ENCODE assay signal across 8 mouse cellular contexts in the genomic region with DNA sequence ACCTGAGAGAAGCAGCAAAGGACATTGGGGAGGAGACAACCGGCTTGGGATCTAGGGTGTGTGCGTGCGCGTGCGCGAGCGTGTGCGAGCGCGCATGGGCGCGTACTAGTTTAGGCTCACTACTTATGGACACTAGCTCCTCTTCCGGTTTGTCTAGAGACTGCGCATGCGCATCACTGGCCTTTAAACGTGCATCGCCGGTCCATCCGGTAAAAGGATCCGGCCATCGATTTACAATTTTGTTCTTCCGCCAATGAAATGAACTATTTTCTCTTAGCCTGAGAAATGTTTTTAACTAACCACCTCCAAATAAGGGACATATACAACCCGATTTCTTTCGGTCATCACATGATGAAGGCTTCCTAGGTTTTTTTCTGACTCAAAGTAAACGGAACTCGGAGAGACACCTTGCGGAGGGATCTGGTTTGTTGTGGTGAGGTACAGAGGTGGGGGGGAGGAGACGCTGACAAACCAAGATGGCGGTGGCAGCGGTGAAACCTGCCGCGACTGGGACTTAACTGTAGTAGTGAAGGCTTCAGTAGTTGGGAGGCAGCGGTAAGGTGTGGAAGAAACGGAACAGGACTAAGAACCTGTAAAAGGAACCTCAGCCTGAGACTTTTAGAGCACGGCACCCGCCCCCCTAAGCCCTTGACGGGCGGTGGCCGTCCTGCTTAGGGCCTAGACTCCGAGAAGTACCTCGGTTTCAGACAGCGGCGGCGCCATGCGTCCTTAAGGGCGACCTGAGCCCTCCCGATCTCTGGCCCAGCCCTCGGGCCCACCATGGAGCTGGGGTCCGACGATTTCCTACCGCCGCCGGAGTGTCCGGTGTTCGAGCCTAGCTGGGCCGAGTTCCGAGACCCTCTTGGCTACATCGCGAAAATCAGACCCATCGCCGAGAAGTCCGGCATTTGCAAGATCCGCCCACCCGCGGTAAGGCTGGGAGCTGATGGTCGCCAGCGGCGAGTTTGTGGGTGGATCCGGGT. TPM values are rescaled to one million over a fixed set of nuclear protein-coding genes. Genes with fewer than 3 reads are reported as not detected.
DNase-seq lines count a peak whose midpoint lies in the region; ATAC-seq and TF ChIP-seq lines count a peak whose summit lies in the region.

A gene (plus strand): TSS at position 240 of the 983 bp plus-strand sequence.

- H3K27ac ChIP-seq in CH12.LX (ENCODE audit: insufficient read depth, low read depth), result peak within 1 kb of the TSS; percentile 54
- no peak within 1 kb of the TSS; the same call in none of the 2 replicates for H3K27ac ChIP-seq in forebrain, embryonic 11.5 days (ENCODE audit: low read depth, low read length)
- H3K27ac ChIP-seq in heart, embryonic 16.5 days (ENCODE audit: low read length), result peak within 1 kb of the TSS; percentile 62
- peak within 1 kb of the TSS; percentile 83 for H3K27ac ChIP-seq in liver, embryonic 15.5 days (replicated peaks)
- H3K27ac ChIP-seq in neural tube, embryonic 12.5 days, result no peak within 1 kb of the TSS

- 1% methylated on average over 66 of the region's 69 CpGs for WGBS in forebrain, embryonic 11.5 days
- 1% methylated on average over 69 of the region's 69 CpGs for WGBS in heart, embryonic 16.5 days
- WGBS in liver, embryonic 15.5 days (ENCODE audit: insufficient replicate concordance), result under 1% methylated on average over 69 of the region's 69 CpGs
- under 1% methylated on average over 68 of the region's 69 CpGs for WGBS in neural tube, embryonic 12.5 days

- H3K36me3 ChIP-seq in CH12.LX (replicated peaks in 1 of 2; ENCODE audit: control insufficient read depth in 1 of 2, insufficient read depth in 1 of 2, low read length in 1 of 2), result peaks cover 4 to 14% of the 10 kb centered on the region in 2 experiments
- H3K36me3 ChIP-seq in forebrain, embryonic 11.5 days (ENCODE audit: control insufficient read depth, insufficient read depth, low read length), result no peaks in the 10 kb centered on the region; the same call in 1 of the 2 replicates
- peaks cover 6% of the 10 kb centered on the region; the same call in 1 of the 2 replicates for H3K36me3 ChIP-seq in heart, embryonic 16.5 days (ENCODE audit: control insufficient read depth, insufficient read depth)
- H3K36me3 ChIP-seq in liver, embryonic 15.5 days (replicated peaks), result peaks cover 14% of the 10 kb centered on the region
- peaks cover 2% of the 10 kb centered on the region; the same call in 1 of the 2 replicates for H3K36me3 ChIP-seq in neural tube, embryonic 12.5 days

- no peak for TF ChIP-seq CTCF in CH12.LX (conservative IDR thresholded peaks at IDR 0.05 in 1 of 2, IDR thresholded peaks at IDR 0.05 in 1 of 2; ENCODE audit: low read depth in 2 of 2, low read length in 2 of 2)

- peak; percentile 99 for ATAC-seq in forebrain, embryonic 11.5 days (replicated peaks; ENCODE audit: low FRiP score)
- ATAC-seq in heart, embryonic 16.5 days (replicated peaks; ENCODE audit: extremely low read depth, insufficient read depth, low FRiP score), result peak; percentile 98
- peak; percentile 97 for ATAC-seq in liver, embryonic 15.5 days (ENCODE audit: insufficient read depth)
- peak; percentile 98 for ATAC-seq in neural tube, embryonic 12.5 days (ENCODE audit: low FRiP score, low read depth)

- TF ChIP-seq POLR2A in CH12.LX (IDR thresholded peaks at IDR 0.05; ENCODE audit: low read depth, low read length), result peak; percentile 74

- peaks cover 48% of the 10 kb centered on the region for H3K79me2 ChIP-seq in CH12.LX (replicated peaks; ENCODE audit: control insufficient read depth, extremely low read depth, insufficient read depth, poor library complexity, severe bottlenecking)

- no peak for TF ChIP-seq RAD21 in CH12.LX (IDR thresholded peaks at IDR 0.05; ENCODE audit: low read depth, low read length)

- H3K27me3 ChIP-seq in CH12.LX (replicated peaks), result no peaks in the 10 kb centered on the region
- H3K27me3 ChIP-seq in forebrain, embryonic 11.5 days (ENCODE audit: control insufficient read depth, insufficient read depth, low read length), result no peaks in the 10 kb centered on the region
- no peaks in the 10 kb centered on the region for H3K27me3 ChIP-seq in heart, embryonic 16.5 days (ENCODE audit: control insufficient read depth, insufficient read depth, low read length)
- no peaks in the 10 kb centered on the region for H3K27me3 ChIP-seq in liver, embryonic 15.5 days
- no peaks in the 10 kb centered on the region for H3K27me3 ChIP-seq in neural tube, embryonic 12.5 days (replicated peaks)

- peak; percentile 96 for DNase-seq in CH12.LX (ENCODE audit: extremely low read depth)
- peak; percentile 96 for DNase-seq in c-Kit-positive CD71-positive TER-119-negative erythroid progenitor cells, embryonic 14.5 days (ENCODE audit: low read depth)
- peak; percentile 96 for DNase-seq in forebrain, embryonic 11.5 days (ENCODE audit: low spot score)
- peak; percentile 96 to 100 for DNase-seq in kidney, postnatal 36 days
- peak; percentile 98 for DNase-seq in telencephalon, adult 2 months (ENCODE audit: low read depth, low spot score)

- no peak for TF ChIP-seq EP300 in CH12.LX (IDR thresholded peaks at IDR 0.05; ENCODE audit: low read length)

- peak within 1 kb of the TSS; percentile 89 for H3K4me2 ChIP-seq in CH12.LX (ENCODE audit: insufficient read depth, low read depth, poor library complexity, severe bottlenecking)
- H3K4me2 ChIP-seq in forebrain, embryonic 11.5 days (ENCODE audit: low read depth, low read length, severe bottlenecking), result peak within 1 kb of the TSS; percentile 70
- H3K4me2 ChIP-seq in heart, embryonic 16.5 days (ENCODE audit: low read depth, low read length), result peak within 1 kb of the TSS; percentile 77
- peak within 1 kb of the TSS; percentile 71 for H3K4me2 ChIP-seq in liver, embryonic 15.5 days
- peak within 1 kb of the TSS; percentile 65 for H3K4me2 ChIP-seq in neural tube, embryonic 12.5 days (replicated peaks)

- H3K9me3 ChIP-seq in CH12.LX (replicated peaks; ENCODE audit: low read length), result no peaks in the 10 kb centered on the region
- no peaks in the 10 kb centered on the region for H3K9me3 ChIP-seq in forebrain, embryonic 11.5 days (ENCODE audit: control insufficient read depth, low read length)
- no peaks in the 10 kb centered on the region for H3K9me3 ChIP-seq in heart, embryonic 16.5 days (replicated peaks; ENCODE audit: control insufficient read depth, low read length)
- H3K9me3 ChIP-seq in liver, embryonic 15.5 days (replicated peaks), result no peaks in the 10 kb centered on the region
- no peaks in the 10 kb centered on the region for H3K9me3 ChIP-seq in neural tube, embryonic 12.5 days

- H3K4me1 ChIP-seq in CH12.LX (ENCODE audit: control insufficient read depth in 1 of 2, insufficient read depth in 2 of 2), result peaks cover 0 to 8% of the 10 kb centered on the region in 2 experiments; a peak in 1 of 4 replicates
- H3K4me1 ChIP-seq in forebrain, embryonic 11.5 days (replicated peaks; ENCODE audit: control insufficient read depth, insufficient read depth, low read length), result peaks cover 3% of the 10 kb centered on the region
- H3K4me1 ChIP-seq in heart, embryonic 16.5 days (ENCODE audit: control insufficient read depth, insufficient read depth, low read length), result peaks cover 14% of the 10 kb centered on the region
- H3K4me1 ChIP-seq in liver, embryonic 15.5 days (replicated peaks), result peaks cover 29% of the 10 kb centered on the region
- H3K4me1 ChIP-seq in neural tube, embryonic 12.5 days, result peaks cover 16% of the 10 kb centered on the region

- dilution Hi-C loops in CH12.LX (cut with MboI; ENCODE audit: extremely low pct_ligation_motif_present, extremely low pct_unique_long_range_greater_than_20kb, low sequenced_read_pairs), result no loop called here

- peak within 1 kb of the TSS; percentile 100 for H3K9ac ChIP-seq in CH12.LX (ENCODE audit: insufficient read depth, low read depth)
- peak within 1 kb of the TSS; percentile 86 for H3K9ac ChIP-seq in forebrain, embryonic 11.5 days (ENCODE audit: low read length)
- peak within 1 kb of the TSS; percentile 93 for H3K9ac ChIP-seq in heart, embryonic 16.5 days (ENCODE audit: low read length)
- peak within 1 kb of the TSS; percentile 77 for H3K9ac ChIP-seq in liver, embryonic 15.5 days
- peak within 1 kb of the TSS; percentile 85 for H3K9ac ChIP-seq in neural tube, embryonic 12.5 days

- peak within 1 kb of the TSS; percentile 85 to 100 (median 86) for H3K4me3 ChIP-seq in CH12.LX (replicated peaks in 1 of 3; ENCODE audit: low read depth in 2 of 3, low read length in 2 of 3, poor library complexity in 1 of 3)
- H3K4me3 ChIP-seq in forebrain, embryonic 11.5 days (ENCODE audit: low read depth, low read length), result peak within 1 kb of the TSS; percentile 90
- peak within 1 kb of the TSS; percentile 86 for H3K4me3 ChIP-seq in heart, embryonic 16.5 days (ENCODE audit: low read length)
- peak within 1 kb of the TSS; percentile 79 for H3K4me3 ChIP-seq in liver, embryonic 15.5 days (replicated peaks)
- peak within 1 kb of the TSS; percentile 82 for H3K4me3 ChIP-seq in neural tube, embryonic 12.5 days

- in situ Hi-C loops in CH12.LX (cut with MboI; ENCODE audit: low pct_ligation_motif_present, low pct_unique_long_range_greater_than_20kb, low sequenced_read_pairs), result no loop called here

TF ChIP-seq in CH12.LX, 34 proteins besides CTCF, POLR2A, EP300 and RAD21 (continues in another document):
- peak; percentile 21; the same call in 1 of the 2 replicates for TF ChIP-seq MAX (IDR thresholded peaks at IDR 0.05; ENCODE audit: low read length)
- TF ChIP-seq USF2 (conservative IDR thresholded peaks at IDR 0.05; ENCODE audit: low read depth, low read length), result no peak
- peak; percentile 92 for TF ChIP-seq NRF1 (IDR thresholded peaks at IDR 0.05; ENCODE audit: low read depth, low read length)
- TF ChIP-seq TCF12 (IDR thresholded peaks at IDR 0.05; ENCODE audit: low read depth, low read length), result peak; percentile 84
- peak; percentile 72 for TF ChIP-seq HCFC1 (IDR thresholded peaks at IDR 0.05; ENCODE audit: low read depth, low read length)
- no peak for TF ChIP-seq E2F4 (IDR thresholded peaks at IDR 0.05; ENCODE audit: insufficient replicate concordance, low read depth, low read length)
- no peak for TF ChIP-seq ZMIZ1 (IDR thresholded peaks at IDR 0.05; ENCODE audit: low read depth, low read length)
- TF ChIP-seq MAZ (IDR thresholded peaks at IDR 0.05; ENCODE audit: low read depth, low read length), result peak; percentile 90; the same call in 1 of the 2 replicates
- no peak for TF ChIP-seq MAFK (IDR thresholded peaks at IDR 0.05; ENCODE audit: insufficient replicate concordance, low read length)
- TF ChIP-seq SIN3A (IDR thresholded peaks at IDR 0.05; ENCODE audit: low read length), result no peak; the same call in 1 of the 2 replicates
- peak; percentile 95 for TF ChIP-seq KAT2A (IDR thresholded peaks at IDR 0.05; ENCODE audit: insufficient replicate concordance, low read length)

RNA-seq across cellular contexts. Expression of the gene that starts here (rescaled TPM):
- total RNA-seq in CH12.LX (2012; rRNA removed), result 52.3 and 59.3 TPM in 2 replicates
- 21.6 and 22.5 TPM in 2 replicates for total RNA-seq in CH12.LX (2014; rRNA removed)
- polyA plus RNA-seq in CH12.LX (2012; ENCODE audit: insufficient read length, low read depth), result 45.2 and 48.7 TPM in 2 replicates
- 46.3 and 46.6 TPM in 2 replicates for polyA plus RNA-seq in forebrain, embryonic 11.5 days (2014; fragmentation: Nextera tagmentation; extraction: Ambion mirVana)
- polyA plus RNA-seq in heart, embryonic 16.5 days (2015; fragmentation: Nextera tagmentation; extraction: Ambion mirVana), result 32.4 and 33.9 TPM in 2 replicates
- 19.6 and 24.4 TPM in 2 replicates for polyA plus RNA-seq in liver, embryonic 15.5 days (2015; fragmentation: Nextera tagmentation; extraction: Ambion mirVana)
- 48.0 and 54.8 TPM in 2 replicates for polyA plus RNA-seq in neural tube, embryonic 12.5 days (2016; fragmentation: Nextera tagmentation; extraction: Ambion mirVana)

Comparison
In these comparisons a context has a peak if more than half of its experiments do, and no peak if none do; other contexts are left out.
1. H3K27ac ChIP-seq: peak in CH12.LX (single experiment), heart, embryonic 16.5 days (single experiment) and liver, embryonic 15.5 days (single experiment); none in forebrain, embryonic 11.5 days (single experiment) and neural tube, embryonic 12.5 days (single experiment).
2. Peak in every context shown above with its lines, with median percentiles within 50 percentile points of each other: DNase-seq, H3K4me2 ChIP-seq, H3K4me3 ChIP-seq, H3K9ac ChIP-seq and ATAC-seq.